Mouse (Mus musculus): ENCODE results near the gene Ttn.

DNA sequence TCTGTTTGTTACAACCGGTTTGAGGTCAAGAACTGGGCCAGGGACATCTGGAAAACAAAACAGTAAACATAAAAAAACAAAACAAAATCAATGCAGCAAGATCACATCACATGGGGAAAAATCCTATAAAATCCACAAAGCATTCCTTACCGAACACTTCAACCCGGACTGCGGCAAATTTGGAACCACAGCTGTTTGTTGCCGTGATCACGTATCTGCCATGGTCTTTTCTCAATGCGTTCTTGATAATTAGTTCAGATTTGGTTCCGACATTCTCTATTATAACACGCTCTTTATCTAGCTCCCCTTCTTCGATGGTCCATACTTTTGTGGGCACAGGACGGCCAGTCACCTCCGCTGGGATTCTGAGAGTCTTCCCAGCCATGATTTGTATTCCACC is 198.2 kb downstream of the Ttn start:
- TF ChIP-seq TCF3 (IDR thresholded peaks at IDR 0.05; ENCODE audit: insufficient read length, low read depth) (no peak), POLR2A (IDR thresholded peaks at IDR 0.05; ENCODE audit: insufficient read length, low read depth) (no peak), SRF (IDR thresholded peaks at IDR 0.05; ENCODE audit: control insufficient read depth, insufficient read length, low read depth) (no peak), MAX (IDR thresholded peaks at IDR 0.05; ENCODE audit: low read depth) (no peak), MYOD1 (IDR thresholded peaks at IDR 0.05; ENCODE audit: control insufficient read depth in 1 of 3, insufficient read length in 2 of 3, low read depth in 2 of 3) (no peak), POLR2AphosphoS2 (IDR thresholded peaks at IDR 0.05; ENCODE audit: insufficient read length, low read depth) (no peak), E2F4 (IDR thresholded peaks at IDR 0.05; ENCODE audit: insufficient read depth) (no peak), USF1 (IDR thresholded peaks at IDR 0.05; ENCODE audit: low read depth) (no peak), TCF12 (IDR thresholded peaks at IDR 0.05; ENCODE audit: insufficient read depth, poor library complexity, severe bottlenecking) (no peak)
